Mouse (Mus musculus): Measurements from ENCODE around the gene Ccr7.

Gene Ccr7

GRCm38 (mm10) chr11:99115940-99116339 lies 38.9 kb downstream of the Ccr7 start:
- DNase-seq (ENCODE audit: low spot score): no peak

- no peak for DNase-seq (ENCODE audit: low spot score)
Observed at GRCm38 (mm10) chr11:99113111-99113510, 41.8 kb downstream of the Ccr7 start.

GRCm38 (mm10) chr11:99112700-99113099 lies 42.2 kb downstream of the Ccr7 start:
- no peak for DNase-seq (ENCODE audit: low spot score)

DNA sequence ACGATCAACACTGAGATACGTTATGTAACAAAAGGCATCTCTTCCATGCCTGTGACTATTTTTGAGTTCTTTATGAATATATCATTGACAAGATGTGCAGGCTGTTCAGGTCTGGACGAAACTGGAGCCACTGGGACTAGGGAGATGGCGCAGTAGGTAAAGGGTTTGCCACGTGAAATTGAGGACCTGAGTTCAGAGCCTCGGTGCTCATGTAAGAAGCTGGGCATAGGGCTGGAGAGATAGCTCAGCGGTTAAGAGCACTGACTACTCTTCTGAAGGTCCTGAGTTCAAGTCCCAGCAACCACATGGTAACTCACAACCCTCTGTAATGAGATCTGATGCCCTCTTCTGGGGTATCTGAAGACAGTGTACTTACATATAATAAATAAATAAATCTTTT lies 43.2 kb downstream of the Ccr7 start:
- no peak for DNase-seq (ENCODE audit: low spot score)

- DNase-seq (ENCODE audit: low spot score): peak; percentile 31
Observed at GRCm38 (mm10) chr11:99111155-99111554, 43.7 kb downstream of the Ccr7 start.

DNA sequence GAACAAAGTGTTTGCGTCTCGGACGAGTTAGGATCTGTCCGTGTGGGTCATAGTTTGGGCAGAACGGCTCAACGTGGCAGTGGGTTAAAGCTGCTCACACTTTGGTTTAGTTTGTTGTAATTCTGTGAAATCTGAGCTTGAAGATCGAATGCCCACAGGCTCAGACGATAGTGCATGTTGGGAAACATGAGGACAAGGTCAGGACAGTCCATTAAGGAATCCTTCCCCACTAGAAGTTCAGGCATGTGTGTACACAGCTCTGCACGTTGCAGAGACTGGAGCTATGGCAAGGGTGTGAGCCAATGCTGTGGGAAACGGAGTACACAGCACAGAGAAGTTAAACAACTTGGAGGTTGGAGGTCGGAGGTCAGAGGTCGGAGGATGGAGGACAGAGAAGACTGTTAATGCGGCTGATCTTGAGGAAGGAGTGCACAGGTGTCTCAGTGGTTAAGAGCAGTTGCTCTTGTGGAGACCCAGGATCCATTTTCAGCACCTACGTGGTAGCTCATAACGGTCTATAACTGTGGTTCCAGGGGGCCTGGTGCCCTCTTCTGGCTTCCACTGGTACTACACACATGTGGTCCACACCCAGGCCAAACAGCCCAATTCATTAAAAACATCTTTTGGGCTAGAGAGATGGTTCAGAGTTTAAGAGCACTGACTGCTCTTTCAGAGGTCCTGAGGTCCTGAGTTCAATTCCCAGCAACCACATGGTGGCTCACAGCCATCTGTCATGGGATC lies 44.3 kb downstream of the Ccr7 start:
- no peak for DNase-seq (ENCODE audit: low spot score)

- DNase-seq (ENCODE audit: low spot score): no peak
Observed at GRCm38 (mm10) chr11:99108296-99108695, 46.6 kb downstream of the Ccr7 start.

DNA sequence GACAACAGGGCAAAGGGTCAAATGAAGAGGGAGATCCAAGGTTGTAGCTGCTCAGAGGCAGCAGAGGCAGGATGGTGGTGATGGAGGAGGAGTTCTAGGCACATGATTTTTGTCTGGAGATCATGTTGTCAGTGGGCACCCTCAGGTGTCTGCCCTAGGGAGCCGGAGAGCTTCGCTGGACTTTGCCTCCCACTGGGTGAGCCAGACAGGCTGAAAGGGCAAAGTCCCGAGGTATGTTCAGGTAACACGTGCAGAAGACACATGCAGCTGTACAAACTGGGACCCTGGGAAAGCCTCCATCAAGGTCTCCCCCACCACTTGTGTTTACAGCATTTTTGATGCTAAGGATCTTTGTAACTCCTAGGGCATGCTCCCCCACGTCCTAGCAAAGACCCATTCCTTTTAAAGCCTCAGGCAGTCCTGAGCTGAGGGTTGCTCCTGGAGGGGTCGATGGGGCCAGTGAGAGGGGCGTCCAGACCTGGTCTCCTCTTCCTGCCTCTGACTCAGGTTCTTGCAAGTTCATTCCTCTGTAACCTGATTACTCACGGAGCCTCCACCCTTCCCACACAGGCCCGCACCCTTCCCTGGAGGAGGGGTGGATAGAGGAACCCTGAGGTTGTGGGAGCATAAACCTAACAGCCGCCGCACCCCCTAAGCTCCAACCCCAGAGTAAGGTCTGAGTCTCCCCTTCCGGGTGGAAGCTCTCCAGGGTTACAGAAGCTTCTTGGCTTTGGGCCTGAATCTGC lies 48.7 kb downstream of the Ccr7 start:
- DNase-seq (ENCODE audit: low spot score): no peak

DNA sequence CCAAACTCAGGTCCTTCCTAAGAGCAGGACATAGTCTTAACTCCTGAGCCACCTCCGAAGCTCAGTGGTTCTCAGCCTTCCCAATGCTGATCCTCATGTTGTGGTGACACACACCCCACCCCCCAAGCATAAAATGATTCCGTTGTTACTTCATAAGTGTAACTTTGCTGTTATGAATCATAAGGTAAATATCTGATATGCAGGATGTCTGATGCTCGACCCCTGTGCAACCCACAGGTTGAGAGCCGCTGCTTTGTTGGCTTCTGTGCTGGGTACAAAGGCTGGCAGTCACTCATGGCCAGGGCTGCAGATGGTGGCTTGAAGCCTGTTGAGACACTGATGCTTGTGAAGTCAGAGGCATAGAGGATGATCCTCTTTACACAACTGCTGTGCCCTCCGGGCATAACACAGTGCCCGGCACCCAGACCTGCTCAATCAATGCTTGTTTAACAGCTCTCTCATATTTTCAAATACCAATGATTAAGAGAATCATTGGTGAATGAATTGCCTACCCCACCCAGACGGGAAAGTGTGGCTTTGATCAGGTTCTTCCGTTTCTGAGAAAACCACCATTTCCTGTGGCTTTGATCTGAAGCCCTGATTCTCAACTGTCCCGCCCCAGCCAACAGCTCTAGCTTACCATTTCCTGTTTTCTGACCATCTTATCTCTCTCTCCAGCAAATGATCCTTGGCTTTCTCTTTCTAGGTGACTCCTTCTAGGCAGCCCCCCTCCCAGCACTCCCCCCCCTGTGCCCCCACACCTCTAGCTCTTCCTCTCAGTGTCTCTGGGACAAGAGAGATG lies 50.1 kb downstream of the Ccr7 start:
- no peak for DNase-seq (ENCODE audit: low spot score)

GRCm38 (mm10) chr11:99102575-99103270 lies 52.2 kb downstream of the Ccr7 start:
- no peak for DNase-seq (ENCODE audit: low spot score)

GRCm38 (mm10) chr11:99101693-99102092 lies 53.2 kb downstream of the Ccr7 start:
- DNase-seq (ENCODE audit: low spot score): no peak

DNA sequence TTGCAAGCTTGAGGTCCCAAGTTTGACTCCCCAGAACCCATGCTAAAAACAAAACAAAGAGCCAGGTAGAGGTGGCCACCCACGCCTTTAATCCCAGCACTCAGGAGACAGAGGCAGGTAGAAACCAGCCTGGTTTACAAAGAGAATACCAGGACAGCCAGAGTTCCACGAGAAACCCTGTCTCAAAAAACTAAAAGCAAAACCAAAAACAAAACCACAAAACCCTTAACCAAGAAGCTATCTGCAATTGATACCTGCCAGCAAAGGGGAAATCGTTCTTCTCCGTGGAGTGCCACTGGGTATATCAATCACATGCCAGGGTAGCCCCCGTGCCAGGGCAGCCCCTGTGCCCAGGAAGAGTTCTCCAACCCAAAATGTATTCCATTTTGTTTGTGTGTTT lies 54.7 kb downstream of the Ccr7 start:
- DNase-seq (ENCODE audit: low spot score): no peak

DNA sequence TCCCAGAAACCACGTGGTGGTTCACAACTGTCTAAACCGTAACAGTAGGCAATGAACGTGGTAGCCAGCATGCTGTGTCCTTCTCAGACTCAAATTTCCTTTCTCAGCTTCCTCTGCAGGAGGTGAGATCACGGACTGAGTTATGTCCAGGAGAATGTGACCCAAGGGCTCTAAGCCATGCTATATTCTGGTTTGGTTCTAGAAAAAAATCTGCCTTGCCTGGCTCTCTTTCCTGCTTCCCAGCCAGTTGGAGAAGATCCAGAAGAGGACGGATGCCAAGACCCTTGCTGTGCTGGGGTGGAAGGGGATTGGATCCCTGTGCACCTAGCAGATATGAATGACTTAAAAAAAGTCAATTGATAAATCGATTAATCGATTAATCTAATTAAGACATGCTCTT lies 55.4 kb downstream of the Ccr7 start:
- DNase-seq (ENCODE audit: low spot score): no peak

DNA sequence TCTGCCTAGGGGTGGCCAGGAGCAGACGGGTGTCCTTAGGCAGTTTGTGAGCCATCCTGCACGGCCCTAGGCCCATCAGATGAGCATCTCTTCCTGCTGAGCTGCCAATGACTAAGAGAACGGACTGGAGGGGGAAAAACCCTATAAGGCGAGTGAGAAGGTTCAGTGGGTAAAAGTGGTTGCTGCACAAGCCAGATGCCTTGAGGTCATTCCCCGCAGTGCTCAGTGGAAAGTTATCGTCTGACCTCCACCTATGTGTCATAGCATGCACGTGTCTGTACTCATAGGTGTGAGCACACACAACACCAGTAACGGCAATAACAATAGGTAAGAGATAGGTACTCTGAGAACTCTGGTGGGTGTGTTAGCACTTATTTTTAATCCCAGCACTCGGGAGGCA lies 56.0 kb downstream of the Ccr7 start:
- no peak for DNase-seq (ENCODE audit: low spot score)

- peak; percentile 6 for DNase-seq (ENCODE audit: low spot score)
Observed at GRCm38 (mm10) chr11:99096996-99097774, 57.7 kb downstream of the Ccr7 start.

- DNase-seq (ENCODE audit: low spot score): no peak
Observed at GRCm38 (mm10) chr11:99096417-99096816, 58.5 kb downstream of the Ccr7 start.

DNA sequence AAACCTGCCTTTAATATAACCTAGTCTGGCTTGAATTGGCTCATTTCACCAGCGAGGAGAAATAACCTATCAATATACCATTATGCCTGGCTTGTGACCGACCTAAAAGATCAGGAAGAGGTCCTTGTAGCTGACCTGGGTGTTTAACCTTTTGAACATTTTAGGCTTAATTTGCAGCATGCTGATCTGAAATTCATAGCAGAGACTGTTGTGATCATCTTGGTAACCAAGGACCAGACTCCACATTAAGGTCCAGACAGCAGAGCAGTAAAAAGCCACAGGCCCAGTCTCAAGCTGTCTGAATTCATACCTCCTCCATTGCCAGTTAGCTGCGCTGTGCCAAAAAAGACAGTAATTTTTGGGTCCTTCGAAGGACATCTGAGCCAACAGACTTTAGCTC lies 59.1 kb downstream of the Ccr7 start:
- no peak for DNase-seq (ENCODE audit: low spot score)

DNA sequence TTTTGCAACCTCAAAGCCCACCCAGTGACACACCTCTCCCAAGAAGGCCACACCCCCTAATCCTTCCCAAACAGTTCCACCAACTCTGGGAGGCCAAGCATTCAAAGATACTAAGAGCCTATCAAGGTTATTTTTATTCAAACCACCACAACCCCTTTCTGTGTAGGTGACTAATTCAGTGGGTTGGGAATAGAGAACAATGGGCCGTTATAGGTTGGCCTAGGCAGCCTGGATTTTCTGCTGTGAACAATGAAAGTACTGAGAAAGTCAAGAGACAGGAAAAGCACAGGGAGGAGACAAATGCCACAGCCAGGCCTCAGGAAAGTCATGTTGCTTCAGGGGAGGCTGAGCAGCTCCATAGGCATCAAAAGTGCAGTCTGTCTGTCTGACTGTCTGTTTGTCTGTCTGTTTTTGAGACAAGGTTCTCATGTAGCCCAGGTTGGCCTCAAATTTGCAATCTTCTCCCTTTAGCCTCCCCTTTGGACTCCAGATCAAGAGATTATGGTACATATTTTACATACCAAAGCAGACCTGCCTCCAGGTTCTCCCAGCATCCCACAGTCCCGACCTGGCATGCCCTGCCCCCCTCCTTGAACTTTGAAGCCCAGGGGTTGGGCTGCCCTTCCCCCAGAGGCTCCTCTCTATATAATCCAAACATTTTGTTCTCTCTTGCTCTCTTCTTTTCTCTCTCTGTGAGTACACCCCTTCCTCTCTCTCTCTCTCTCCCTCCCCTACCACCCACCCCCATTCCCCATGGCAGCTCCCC lies 59.8 kb downstream of the Ccr7 start:
- no peak for DNase-seq (ENCODE audit: low spot score)
